Mouse (Mus musculus) CH12.LX (cell line): ENCODE measurements around the gene Gpx4.

Experiments
- BHLHE40 ChIP-seq: IDR thresholded peaks from 2 replicates; pipeline ENCODE4 v1.6.1; 2011; ENCODE audit warnings: mild to moderate bottlenecking, low read depth, low read length, improper control_type of control experiment
- CHD1 ChIP-seq: IDR thresholded peaks from 2 replicates; pipeline ENCODE4 v1.6.1; 2012; ENCODE audit warnings: low read depth, low read length, improper control_type of control experiment, inconsistent platforms
- CTCF ChIP-seq, 2 experiments: IDR thresholded peaks in 1 of 2; conservative IDR thresholded peaks in 1 of 2; 2 replicates each; pipeline ENCODE4 v1.5.1; 2011 to 2012; ENCODE audit warnings: low read depth in 2 of 2, low read length in 2 of 2, improper control_type of control experiment in 1 of 2, inconsistent platforms in 1 of 2, mild to moderate bottlenecking in 1 of 2, moderate library complexity in 1 of 2
- ELF1 ChIP-seq: IDR thresholded peaks from 2 replicates; pipeline ENCODE4 v1.6.1; 2014; ENCODE audit warnings: low read depth, mild to moderate bottlenecking, inconsistent platforms, low read length, improper control_type of control experiment
- EP300 ChIP-seq: IDR thresholded peaks from 2 replicates; pipeline ENCODE4 v1.6.1; 2011; ENCODE audit warnings: low read length, improper control_type of control experiment
- JUND ChIP-seq: conservative IDR thresholded peaks from 2 replicates; pipeline ENCODE4 v1.6.1; 2011; ENCODE audit warnings: low read depth, low read length, improper control_type of control experiment
- POLR2A ChIP-seq: IDR thresholded peaks from 2 replicates; pipeline ENCODE4 v1.6.1; 2011; ENCODE audit warnings: low read depth, mild to moderate bottlenecking, improper control_type of control experiment, low read length
- SIN3A ChIP-seq: IDR thresholded peaks from 2 replicates; pipeline ENCODE4 v1.6.1; 2012; ENCODE audit warnings: low read length, improper control_type of control experiment, inconsistent platforms
- TCF12 ChIP-seq: IDR thresholded peaks from 2 replicates; pipeline ENCODE4 v1.6.1; 2014; ENCODE audit warnings: low read depth, mild to moderate bottlenecking, inconsistent platforms, low read length, improper control_type of control experiment
- USF1 ChIP-seq: IDR thresholded peaks from 2 replicates; pipeline ENCODE4 v1.6.1; 2014; ENCODE audit warnings: low read depth, mild to moderate bottlenecking, inconsistent platforms, low read length, improper control_type of control experiment
- ZC3H11A ChIP-seq: IDR thresholded peaks from 2 replicates; pipeline ENCODE4 v1.6.1; 2012; ENCODE audit warnings: low read depth, mild to moderate bottlenecking, inconsistent platforms, low read length, improper control_type of control experiment
- ZKSCAN1 ChIP-seq: IDR thresholded peaks from 2 replicates; pipeline ENCODE4 v1.6.1; 2012; ENCODE audit warnings: low read depth, inconsistent platforms, low read length, improper control_type of control experiment, borderline replicate concordance

DNA sequence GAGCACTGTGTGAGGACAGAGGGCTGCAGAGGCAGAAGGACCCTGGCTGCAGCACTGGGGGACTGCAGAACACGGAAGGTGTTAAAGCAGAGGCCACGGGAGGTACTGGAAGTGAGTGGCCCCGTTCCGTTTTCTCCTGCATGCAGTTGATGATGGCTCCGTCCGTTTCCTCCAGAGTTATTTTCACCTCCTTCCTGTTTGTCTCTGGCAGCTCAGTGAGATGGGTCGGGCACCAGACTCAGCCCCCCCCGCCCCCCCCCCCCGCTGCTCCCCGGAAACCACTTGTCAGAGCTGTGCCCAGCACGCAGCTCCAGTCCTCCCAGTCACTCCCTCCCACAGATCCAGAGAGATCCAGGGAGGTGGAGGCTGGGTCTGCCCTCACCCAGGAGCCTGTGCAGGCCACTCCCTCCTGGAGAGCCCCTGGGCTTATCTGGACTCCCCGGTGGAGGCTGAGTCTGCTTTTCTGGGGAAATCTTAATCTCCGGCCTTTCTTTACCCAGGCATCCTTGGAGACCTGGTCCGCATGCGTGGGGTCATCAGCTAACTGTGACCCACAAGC lies 28.1 kb upstream of the Gpx4 start:
- TF ChIP-seq CTCF (conservative IDR thresholded peaks at IDR 0.05 in 1 of 2, IDR thresholded peaks at IDR 0.05 in 1 of 2; ENCODE audit: low read depth in 2 of 2, low read length in 2 of 2), result no peak
- no peak for TF ChIP-seq POLR2A
- no peak for TF ChIP-seq TCF12
- TF ChIP-seq BHLHE40, result no peak
- TF ChIP-seq ZC3H11A, result no peak
- TF ChIP-seq EP300, result no peak
- no peak for TF ChIP-seq CHD1
- no peak for TF ChIP-seq SIN3A
- no peak for TF ChIP-seq USF1
- no peak for TF ChIP-seq ELF1
- TF ChIP-seq ZKSCAN1, result no peak
- no peak for TF ChIP-seq JUND
